Mouse (Mus musculus) E14TG2a.4 (cell line): Measurements from ENCODE around the gene Necab3.

Experiments
- CTCF ChIP-seq: conservative IDR thresholded peaks from 2 replicates; pipeline ENCODE4 v1.5.1; 2014; ENCODE audit warnings: low read length
- POU5F1 ChIP-seq: IDR thresholded peaks from 2 replicates; pipeline ENCODE4 v1.6.1; 2014; ENCODE audit warnings: low read length, borderline replicate concordance

DNA sequence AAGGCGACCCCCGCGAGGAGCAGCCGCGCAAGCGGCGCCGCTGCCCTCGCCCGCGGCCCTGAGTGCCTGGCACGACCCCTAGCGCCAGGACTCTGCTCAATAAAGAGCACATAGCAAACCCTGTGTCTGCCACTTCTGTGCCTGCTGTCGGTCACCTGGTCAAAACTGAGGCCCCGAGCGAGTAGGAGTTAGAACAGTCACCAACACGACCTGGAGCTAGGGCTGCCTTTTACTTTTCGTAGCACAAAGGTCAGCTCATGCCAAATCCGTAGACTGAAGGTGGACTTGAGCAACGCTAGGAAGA, 8.9 kb downstream of the Necab3 start:
- TF ChIP-seq CTCF (no peak), POU5F1 (no peak)
